Mouse (Mus musculus): ENCODE results near the gene Trim27.

The Trim27 gene

GRCm38 (mm10) chr13:21221656-21222462 lies 42.6 kb downstream of the Trim27 start:
- DNase-seq, result no peak

- DNase-seq, result peak; percentile 87
Measured at GRCm38 (mm10) chr13:21222463-21223022, 43.3 kb downstream of the Trim27 start.

GRCm38 (mm10) chr13:21223242-21223655 lies 44.0 kb downstream of the Trim27 start:
- DNase-seq, result no peak

- no peak for DNase-seq
Measured at GRCm38 (mm10) chr13:21224376-21224775, 45.1 kb downstream of the Trim27 start.

- DNase-seq, result no peak
Measured at GRCm38 (mm10) chr13:21225206-21225605, 46.0 kb downstream of the Trim27 start.

- DNase-seq, result no peak
Measured at GRCm38 (mm10) chr13:21226031-21226430, 46.8 kb downstream of the Trim27 start.

- peak; percentile 84 for DNase-seq
Measured at GRCm38 (mm10) chr13:21233732-21234705, 54.8 kb downstream of the Trim27 start.

GRCm38 (mm10) chr13:21236714-21237113 lies 57.5 kb downstream of the Trim27 start:
- DNase-seq, result no peak

- DNase-seq, result no peak
Measured at GRCm38 (mm10) chr13:21237161-21237560, 57.9 kb downstream of the Trim27 start.

- DNase-seq, result no peak
Measured at GRCm38 (mm10) chr13:21240788-21241187, 61.5 kb downstream of the Trim27 start.

- DNase-seq, result peak; percentile 34
Measured at GRCm38 (mm10) chr13:21242408-21243125, 63.3 kb downstream of the Trim27 start.

- DNase-seq, result no peak
Measured at GRCm38 (mm10) chr13:21243196-21243595, 64.0 kb downstream of the Trim27 start.

- DNase-seq, result no peak
Measured at GRCm38 (mm10) chr13:21244089-21244488, 64.8 kb downstream of the Trim27 start.
